Mouse (Mus musculus) heart, adult 11 months (tissue): ENCODE measurements at regions not wholly inside any gene's neighbourhood (a gene's known extent, or its start where the extent isn't known, plus 50 kb on each side); places are given as distances from the start of the nearest gene placed in this dataset.

Experiments used
- DNase-seq: peaks from one replicate; pipeline ENCODE4 v3.0.0; 2022

DNA sequence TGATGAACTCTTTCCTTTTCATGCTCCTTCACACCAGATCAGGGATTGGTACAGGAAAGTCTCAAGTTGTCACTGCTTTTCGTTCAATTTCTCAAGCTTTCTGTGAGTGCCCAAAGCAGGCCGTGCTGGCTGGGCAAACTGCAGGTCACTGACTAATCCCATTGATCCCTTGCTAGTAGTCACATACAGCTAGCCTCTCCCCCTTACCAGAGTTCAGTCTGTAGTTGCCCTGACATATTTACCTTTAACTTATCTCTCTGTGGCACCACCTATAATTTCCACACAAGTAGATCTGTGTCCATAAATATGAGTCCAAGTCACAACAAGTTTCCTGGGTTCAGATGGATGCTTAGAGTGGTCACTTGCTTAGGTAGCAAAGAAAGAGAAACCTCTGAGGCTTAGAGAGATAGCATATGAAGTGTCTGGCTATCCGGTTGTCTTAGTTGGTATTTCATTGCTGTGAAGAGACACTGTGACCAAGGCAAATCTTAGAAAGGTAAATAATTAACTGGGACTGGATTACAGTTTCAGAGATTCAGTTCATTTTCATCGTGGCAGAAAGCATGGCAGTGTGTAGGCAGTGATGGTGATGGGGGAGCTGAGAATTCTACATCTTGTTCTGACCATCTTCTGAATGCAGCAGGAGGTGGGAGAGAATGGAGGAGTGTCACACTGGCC, 362.8 kb upstream of the Pcsk5 start:
- DNase-seq, result no peak

DNA sequence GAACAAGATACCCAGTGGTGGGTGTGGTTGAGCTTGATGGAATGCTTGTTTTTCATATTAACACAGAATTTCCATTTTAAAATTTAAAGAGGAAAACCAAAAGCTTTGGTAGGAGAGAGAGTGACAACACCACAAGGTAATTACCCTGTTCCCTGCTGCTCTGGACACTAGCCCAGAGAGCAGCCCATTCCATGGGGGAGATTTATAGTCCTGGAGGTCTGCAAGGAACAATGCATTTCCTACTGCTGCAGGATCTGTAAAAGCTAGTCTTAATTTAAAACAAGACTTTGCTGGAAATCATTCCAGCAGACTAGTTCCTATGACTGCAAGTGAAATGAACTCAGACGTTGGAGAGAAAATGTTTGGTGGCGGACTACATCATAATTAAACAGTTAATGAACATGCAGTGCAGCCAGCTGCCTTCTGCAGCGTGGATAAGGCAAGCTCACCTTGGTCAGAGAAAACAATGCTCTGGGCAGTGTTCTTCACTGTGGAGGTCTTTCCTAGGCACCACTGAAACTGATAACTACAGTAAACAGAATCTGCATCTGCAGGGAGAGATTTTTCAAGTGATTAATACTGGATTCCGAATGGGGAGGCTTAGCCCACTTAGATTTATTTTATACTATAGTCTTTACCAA, 351.8 kb upstream of the Pcsk5 start:
- no peak for DNase-seq

DNA sequence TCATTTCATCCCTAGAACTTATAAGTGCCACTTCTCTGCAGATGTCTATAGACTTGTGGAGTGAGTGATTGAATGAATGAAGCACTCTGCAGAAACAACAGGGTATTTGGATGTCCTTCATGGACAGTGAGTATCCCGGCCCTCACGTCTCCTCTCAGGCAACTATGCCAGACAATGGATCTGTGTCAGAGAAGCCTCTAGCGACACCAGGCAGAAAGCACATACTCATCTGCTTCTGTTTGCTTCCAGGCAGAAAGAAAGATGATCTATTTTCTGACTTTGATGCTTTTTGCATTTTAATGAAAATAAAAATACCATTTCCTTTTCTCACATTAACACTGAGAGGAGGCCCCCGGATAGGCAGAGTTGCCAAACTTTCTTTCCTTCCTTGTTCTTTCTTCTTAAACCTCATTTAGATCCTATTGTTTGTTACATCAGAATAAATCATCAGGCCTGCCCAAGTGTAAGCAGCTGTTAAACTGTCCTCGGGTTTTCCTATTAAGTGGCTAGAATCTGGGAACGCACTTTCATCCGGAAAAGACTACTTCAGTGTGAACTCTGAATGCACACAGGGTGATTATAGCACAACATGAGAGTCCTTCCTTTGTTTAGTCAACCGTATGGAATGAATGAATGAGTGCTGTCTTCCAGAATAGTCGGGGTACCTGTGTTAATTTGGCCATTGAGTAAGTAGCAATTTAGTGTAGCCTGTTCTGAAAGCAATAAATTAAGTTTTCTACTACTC, 350.9 kb upstream of the Pcsk5 start:
- DNase-seq, result no peak

DNA sequence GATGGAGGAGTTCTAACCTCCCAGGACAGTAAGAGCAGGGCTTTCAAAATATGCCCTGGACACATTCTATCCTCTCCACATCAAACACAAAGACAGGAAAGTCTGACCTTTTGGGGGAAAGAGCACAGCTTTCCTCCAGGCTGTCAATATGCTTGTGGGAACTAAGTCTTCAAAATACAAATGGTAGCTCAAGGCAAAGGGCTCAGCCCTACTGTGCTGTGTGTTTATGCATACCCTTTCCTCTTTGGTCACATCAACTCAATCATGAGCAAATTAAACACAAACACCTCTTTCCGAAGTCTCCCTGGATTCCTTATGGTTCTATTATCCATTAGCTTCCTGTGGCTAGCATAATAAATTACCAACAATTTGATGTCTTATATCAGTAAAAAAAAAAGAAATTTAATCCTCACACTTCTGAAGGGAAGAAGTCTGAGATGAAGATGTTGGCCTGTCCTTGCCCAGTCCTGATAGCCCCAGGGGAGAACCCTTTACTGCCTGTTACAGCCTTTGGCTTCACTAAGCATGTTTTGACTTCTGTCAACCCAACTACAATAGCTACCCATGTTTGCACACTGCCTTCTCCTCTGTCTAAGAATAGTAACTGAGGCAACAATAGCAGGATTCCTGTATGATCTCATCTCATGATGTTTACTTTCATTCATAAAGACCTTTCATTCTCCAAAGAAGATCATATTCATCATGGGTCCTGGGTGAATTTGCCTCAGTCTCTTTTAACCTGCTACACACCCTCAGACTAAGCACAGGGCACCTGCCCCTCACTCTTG, 348.5 kb upstream of the Pcsk5 start:
- no peak for DNase-seq

DNA sequence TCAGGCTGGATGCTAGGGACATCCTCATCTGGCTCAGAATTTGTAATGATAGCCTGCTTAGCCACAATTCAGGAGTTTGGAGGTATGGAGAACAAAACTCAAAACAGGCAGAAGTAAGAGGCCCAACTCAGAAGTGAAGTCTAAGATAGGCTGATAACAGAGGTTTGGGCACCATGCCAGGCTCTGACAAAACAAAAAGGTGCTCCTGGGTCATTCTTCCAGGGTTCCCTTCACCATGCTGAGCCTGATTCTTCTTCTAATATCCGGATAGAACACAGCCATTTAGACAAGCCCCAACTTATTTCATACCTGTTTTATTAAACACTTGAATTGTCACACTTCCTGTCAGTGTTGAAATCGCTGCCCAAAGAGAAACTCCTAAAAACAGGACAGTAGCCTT, 347.8 kb upstream of the Pcsk5 start:
- DNase-seq, result peak; percentile 51

DNA sequence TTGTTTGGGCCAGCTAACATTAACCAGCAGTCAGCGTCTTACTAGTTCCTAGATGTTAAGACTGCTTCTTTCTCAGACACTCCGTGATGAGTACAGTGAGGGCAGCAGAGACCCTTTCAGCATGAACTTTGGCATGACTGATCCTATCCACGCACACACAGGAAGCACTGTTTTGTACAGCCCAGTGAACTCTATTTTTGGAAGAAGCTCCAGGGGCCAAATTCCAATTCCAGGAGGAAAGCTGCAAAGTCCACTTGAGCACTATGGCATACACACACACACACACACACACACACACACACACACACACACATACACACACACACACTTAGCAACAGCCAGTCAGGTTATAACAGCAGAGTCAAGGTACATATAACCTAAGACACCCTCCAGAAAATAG, 338.8 kb upstream of the Pcsk5 start:
- DNase-seq, result no peak

DNA sequence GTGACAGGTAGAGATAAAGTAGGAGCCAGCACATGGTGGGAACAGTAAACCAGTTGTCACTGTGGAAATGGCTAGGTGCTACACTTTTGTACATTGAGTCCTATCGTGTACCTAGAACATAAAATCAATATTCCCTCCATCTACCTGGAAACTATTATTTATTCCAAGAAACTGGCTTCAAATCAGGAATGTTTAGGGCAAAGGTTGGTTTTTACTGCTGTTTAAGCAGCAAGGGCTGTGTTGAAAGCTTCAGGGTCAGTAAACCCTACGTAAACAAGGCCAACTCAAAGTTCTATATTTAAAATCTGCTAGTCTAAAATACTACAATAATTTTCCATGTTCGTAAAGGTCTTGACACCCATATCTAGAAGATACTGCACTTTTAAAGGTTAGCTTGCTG, 309.1 kb upstream of the Pcsk5 start:
- no peak for DNase-seq

DNA sequence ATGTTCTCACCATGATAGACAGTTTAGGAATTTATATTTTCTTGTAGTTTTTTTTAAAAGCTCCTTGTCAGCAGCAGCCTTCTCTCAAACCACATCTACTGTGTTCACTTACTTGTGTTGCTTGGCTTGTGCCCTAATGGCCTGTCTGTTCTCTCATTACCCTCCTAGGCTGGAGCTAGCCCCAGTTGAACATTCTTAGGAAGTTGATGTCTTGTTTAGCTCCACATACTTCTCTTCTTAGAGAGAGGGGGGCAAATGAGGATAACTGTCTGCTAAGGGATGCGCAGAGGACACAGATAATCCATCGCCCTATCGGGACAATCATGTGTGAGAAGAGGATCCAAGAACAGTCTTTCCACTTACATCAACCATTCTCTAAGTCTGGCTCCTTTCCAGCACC, 293.5 kb upstream of the Pcsk5 start:
- DNase-seq, result peak; percentile 85

DNA sequence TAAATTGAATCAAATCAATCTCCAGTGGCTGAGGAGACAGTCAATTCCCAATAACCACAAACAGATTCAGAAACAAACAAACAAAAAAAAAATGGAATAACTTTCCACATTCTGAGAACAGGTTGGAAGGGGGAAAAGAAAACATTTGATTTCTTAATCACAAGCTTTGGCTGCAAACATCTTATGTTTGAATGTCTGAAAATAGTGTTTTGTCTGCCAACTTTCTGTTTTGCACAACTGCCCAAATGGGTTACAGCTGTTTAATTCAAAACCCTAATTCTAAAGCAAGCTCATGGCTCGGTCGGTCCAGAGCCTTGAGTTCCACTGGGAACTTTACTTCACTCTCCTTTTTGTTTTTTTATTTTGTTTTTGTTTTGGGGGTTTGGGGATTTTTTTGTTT, 291.4 kb upstream of the Pcsk5 start:
- DNase-seq, result peak; percentile 91

DNA sequence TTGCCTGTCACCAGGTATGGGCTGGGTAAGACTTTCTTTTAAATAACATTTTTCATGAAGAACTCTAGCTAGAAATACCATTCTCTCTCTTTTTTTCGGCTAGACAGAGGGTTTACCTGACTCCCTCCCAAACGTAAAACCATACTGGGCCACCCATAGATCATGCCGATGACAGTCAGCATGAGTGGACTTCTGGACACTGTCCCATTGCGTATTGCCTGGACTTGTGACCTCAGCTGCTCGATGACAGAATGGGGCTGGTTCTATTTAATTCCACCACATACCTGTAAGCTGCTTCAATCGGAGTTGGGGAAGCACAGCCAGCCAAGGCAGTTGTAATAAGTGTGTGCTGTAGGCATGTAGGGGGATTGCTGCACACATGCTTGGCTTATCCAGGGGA, 268.8 kb upstream of the Pcsk5 start:
- no peak for DNase-seq

DNA sequence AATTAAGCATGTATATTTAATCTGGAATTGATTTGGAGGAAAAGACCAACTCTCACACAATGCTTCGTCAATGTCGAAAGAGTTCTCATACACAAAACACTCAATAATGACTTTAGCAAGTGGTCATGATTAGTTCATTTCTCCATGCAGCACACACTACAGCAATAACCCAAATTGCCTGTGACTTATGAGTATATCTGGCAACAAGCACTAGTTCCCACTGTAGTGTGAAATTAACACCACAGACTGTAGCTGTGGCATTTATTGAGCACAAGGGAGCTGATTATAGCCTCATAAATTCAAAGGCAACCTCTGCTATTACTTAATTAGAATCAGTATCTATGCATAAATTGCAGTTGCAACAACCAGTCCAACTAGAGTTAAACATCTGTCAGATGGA, 267.2 kb upstream of the Pcsk5 start:
- DNase-seq, result no peak

DNA sequence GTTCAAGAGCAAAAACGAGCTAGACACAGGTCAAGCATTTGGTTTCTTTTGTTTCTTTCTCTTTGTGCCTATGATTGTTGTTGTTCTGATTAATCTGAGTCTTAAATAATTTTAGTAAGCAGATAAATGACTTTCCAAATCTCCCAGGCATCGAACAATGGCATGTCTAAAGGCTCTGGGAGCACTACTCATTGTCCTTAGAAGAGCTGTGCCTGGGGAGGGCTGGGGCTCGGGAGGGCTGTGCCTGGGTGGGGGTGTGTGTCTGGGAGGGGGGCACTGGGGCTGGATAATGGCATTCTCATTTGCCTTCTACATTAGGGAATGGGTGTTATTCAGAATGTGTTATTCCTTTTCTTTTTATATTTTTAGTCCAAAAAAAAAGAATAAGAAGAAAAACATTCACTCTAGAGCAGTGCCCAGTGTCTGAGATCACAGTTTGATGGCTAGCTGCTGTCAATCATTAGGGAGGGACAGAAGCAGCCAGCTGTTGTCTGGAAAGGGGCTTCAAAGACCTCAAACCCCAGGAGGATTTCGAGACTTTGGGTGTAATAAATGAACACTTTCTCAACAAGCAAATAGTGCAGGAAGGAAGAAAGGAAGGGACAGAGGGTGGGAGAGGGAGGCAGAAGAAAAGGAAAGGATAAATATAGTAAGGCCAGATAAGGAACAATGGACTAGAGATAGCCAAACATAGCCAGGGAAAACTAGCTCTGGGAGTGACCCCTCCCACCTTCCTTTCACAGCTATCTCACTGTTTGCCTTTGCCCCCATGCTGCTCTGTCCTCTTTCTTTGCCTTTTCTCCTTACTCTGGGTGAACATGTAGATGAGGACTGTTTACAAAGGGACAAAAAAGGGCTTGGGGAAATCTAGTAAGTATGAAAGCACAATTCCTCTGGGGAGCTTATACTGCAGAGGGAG, 264.2 kb upstream of the Pcsk5 start:
- DNase-seq, result no peak

DNA sequence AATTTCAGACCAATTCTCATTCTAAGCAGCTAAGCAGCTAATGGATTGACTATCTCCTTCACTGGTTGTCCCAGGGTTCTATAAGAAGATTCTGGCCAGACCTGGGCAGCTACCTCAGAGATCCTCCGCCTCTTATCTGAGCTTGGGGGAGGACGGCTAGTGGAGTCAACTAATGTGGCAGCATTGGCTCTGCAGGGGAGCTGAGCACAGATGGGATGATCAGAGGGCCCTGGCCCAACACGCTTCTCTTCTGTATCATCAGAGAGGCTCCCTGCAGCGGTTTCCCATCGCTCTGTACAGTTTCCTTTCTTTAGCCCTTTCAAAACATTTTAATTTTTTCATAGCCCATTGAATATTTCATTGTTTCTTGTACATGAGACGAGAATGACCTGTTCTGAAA, 245.9 kb upstream of the Pcsk5 start:
- no peak for DNase-seq

DNA sequence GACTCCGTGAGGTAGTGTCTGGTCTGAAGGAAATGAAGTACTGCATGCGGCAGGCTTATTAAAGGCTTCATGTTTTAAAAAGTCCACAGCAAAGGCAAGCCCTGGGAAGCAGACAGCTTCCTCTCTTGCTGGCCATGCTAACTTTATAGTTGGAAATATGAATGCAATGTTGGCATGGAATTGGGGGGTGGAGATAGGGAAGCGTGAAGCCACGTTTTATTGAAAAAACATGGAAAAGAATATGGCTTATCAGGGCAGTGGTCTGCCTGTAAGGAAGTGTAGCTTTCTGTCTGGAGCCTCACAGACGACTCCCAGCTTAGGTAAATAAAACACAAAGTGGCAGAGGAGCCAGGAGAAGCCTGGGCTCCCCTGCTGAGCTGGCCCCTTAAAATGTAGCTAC, 231.5 kb upstream of the Pcsk5 start:
- no peak for DNase-seq

DNA sequence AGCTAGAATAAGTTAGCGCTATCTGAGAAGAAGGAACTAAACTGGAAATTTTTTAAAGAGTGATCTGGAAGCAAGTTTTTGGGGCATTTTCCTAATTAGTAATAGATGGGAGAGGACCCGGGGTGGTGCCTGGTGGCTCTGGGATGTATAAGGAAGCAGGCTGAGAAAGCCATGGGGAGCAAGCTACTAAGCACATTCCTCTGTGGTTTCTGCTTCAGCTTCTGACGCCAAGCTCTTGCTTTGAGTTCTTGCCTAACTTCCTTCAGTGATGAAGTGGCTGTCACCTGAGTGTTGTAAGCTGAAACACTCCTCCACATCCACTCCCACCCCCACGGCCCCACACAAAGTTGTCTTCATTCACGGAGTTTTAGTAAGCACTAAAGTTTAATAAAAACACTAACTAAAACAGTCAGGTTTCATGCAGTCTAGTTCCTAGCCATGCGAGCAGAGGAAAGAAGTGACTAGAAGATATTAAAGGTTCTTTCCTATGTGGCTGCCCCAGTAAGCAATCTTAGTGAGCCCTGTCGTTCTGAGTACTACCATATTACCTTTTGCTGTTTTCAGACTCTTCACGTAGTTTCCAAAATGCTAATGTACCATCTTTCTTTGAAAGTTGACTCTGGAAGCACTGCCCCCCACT, 230.5 kb upstream of the Pcsk5 start:
- DNase-seq, result no peak

DNA sequence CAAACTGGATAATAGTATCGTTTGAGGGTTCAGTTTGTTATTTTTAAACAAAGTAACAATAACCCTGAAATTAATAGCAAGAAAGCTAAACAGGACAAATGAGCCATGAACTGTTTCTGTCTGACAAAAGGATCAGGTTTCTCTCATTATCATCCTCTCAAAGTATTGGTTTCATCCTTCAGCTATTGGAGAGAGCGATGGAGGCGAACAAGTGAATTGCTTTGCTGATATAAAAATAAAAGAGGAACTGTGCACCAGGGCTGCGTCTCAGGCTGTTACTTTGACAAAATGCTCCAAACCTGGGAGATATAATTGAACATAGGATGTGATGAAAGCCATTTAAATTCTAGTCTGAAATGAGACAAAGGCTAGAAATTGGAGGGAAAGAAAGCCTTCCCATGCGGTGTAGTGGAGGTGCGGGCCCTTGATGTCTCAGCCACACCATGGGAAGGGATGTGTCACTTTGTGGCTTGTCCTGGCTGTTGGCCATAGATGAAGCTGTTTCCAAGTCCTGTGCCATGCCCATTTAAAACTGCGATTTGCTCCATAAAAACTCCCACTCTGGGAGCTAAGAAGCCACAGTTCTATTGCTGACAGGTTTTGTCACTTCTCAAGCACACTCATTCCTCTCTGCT, 219.9 kb upstream of the Pcsk5 start:
- DNase-seq, result no peak

DNA sequence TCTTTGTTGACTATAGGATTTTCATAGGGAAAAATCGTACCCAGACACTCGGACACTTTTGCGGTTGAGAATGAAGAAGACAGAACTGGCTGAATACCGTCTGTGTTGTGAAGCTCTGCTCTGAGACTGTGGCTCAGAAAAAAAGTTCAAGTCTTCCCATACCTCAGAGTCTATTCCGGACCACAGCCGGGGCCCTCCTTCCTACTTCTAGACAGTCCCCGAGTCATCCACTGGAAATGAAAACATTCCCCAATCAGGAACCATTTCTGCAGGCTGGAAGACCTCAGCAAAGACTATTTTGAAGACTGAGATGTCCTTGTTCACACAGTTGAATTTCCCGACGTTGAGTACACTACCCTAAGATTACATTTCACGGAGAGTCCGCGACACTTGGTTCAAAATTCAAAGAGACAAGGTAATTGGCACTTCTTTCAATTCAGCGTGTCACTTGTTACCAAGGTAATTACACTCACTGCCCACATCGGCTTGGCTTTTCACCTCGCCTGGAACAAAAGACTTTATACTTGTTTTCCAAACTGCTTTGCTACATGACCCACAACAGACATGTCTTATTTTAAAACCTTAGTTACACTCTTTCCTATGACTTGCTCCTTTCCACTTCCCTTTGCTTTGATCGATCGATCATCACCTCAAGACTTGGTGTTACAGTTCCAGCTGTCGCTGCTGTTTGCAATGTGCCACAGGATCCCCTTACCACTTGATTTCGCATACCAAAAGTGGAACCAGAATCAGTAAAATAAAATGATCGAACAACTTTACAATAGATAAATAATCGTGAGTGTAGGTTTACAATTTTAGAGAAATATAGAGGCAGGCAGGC, 219.2 kb upstream of the Pcsk5 start:
- no peak for DNase-seq

DNA sequence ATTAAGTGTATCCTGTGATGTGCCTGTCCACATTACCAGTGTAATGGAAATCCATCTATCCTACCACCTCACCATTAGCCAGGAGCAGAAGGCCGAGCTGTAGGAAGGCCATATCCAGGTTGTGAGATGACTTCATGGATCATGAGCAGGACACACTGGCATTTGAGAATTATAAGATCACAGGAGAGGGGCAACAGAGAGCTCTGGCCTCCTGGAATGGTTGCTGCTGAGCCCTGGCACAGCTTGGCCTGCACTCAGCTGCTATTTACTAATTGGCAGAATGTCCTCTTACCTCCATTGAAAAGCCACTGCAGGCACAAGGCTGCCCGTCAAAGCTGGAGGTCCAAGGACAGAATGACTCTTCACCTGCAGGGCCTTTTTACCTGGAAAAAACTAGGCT, 212.9 kb upstream of the Pcsk5 start:
- DNase-seq, result peak; percentile 85

DNA sequence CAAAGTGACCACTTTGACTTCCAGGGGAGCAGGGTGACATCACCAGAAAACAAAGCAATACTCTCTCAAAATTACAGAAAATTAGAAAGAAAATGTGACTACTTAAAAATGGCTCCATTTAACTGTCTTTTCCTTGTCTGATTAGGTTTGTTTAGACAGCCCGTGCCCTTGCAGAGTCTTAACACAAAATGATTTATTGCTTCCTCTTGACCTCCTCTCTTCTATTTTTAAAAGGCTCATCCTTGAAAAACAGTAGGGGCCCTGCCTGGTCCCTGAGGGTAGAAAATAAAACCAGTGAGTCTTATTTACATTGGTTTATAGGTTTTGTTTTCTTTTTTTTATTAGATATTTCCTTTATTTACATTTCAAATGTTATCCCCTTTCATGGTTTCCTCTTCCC, 196.8 kb upstream of the Pcsk5 start:
- DNase-seq, result no peak

DNA sequence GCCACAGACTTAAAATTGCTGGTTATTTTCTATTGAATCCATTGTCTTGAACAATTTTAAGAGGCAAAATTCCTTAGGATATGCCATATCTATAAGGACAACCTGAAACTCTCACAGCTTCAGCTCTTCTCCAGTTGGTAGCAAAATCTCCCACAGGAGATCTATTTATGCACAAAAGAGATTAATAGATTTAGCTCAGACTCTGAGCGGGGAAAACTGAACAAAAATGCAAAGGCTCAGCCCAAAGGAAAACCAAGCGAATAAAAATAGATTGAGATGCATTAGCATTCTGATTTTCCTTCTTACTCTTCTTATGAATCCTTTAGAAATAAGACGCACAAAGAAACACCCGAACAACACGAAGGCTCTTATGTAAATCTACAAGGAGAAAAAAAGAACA, 196.2 kb upstream of the Pcsk5 start:
- no peak for DNase-seq

DNA sequence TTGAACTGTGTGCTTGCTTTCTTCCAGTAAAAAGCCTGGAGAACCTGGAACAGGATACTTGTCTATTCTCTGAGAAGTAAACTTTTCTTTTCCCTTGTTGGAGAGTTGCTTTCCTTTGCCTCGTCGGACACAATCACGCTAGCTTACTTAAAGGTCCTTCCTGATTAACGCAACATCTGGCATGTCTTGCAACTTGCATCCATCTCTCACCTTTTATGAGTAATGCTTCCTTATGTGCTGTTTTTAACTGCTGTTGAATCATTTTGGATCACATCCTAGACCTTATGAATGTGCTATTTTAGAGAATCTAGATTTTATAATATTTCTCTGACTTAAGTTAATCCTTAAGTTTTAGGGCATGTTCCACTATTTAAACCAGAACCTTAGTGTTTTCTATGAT, 188.4 kb upstream of the Pcsk5 start:
- DNase-seq, result no peak
